Mouse (Mus musculus): ENCODE results near the gene Rere. TPM values are rescaled to one million over a fixed set of nuclear protein-coding genes. Genes with fewer than 3 reads are reported as not detected.

The Rere gene
- total RNA-seq, 1 experiment from 2014 or later, result 108 TPM

DNA sequence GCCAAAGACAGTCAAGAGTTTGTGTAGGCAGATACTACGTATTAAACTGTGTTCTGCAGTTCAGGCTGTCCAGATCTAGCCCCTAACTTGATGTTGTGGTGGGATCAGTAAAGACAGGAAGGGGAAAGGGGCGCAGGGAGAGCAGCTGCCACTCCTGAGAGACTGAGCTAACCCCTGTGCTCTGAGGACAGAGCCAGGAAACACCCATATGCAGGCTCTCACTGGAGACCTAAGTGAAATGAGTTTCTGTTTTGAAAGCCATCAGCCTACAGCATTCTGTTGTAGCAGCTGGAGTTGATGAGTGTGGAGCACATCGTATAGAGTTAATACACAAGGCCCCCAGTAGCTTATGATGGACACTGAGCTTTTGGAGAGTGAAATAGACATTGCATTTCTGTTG lies 101.1 kb downstream of the Rere start:
- no peak for DNase-seq

DNA sequence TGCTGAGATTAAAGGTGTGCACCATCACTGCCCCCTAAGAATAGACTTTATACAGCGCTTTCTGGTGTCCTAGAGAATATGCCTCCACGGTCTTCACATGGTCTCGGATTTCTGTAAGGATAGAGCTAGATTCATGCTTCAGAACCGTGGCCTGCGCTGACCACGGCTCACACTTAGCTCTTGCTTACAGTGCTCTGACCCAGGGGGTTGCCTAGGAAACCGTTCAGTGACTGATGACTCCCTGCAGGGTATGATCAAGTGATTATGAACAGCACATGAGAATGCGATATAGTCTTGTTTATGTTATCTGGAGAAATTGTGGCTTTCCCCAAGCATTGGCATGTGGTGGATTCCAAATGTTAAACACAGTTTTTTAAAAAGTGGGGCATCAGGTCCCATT lies 103.0 kb downstream of the Rere start:
- no peak for DNase-seq

- DNase-seq, result no peak
These were observed 103.5 kb downstream of the Rere start for GRCm38 (mm10) chr4:150384899-150385298.

GRCm38 (mm10) chr4:150388518-150388917 lies 107.1 kb downstream of the Rere start:
- DNase-seq, result no peak

DNA sequence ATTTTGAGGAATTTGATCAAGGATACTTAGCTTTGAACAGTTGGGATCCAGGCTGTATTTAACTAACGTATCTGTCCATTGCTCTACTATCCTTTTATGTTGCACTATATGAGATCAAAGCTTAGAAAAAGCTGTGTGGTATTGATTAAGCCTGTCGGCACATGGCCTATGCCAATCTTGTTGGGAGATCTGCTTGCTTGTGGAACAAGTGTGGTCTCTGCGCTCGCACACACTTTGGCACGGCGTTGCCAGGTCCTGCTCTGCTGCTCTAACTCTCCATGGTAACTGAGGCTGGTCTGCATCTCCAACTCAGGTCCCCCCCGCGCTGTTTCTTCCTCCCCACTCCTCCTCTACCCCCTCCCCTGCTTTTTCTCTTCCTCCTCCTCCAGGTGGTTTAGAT lies 112.2 kb downstream of the Rere start:
- no peak for DNase-seq

GRCm38 (mm10) chr4:150394091-150394490 lies 112.6 kb downstream of the Rere start:
- DNase-seq, result no peak

DNA sequence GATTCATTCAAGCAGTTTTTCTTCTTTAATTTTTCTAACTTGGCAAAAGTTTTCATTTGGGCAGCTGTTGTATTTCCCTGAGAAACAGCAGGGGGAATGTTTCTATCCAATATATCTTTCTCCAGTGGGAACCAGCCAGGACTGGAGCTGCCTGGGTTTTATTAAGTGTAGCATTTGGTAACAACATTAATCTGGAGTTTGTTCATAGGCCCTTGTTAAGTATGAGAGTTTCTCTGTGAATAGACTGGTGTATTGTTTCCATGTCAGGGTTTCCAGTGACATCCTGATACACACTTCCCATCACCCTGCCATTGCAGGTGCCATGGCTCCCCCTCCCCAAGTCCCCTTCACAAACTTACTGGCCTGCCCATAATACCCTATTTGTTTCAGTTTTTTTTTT lies 114.9 kb downstream of the Rere start:
- no peak for DNase-seq

- peak; percentile 23 for DNase-seq
These were observed 115.6 kb downstream of the Rere start for GRCm38 (mm10) chr4:150396826-150397620.

- DNase-seq, result no peak
These were observed 117.6 kb downstream of the Rere start for GRCm38 (mm10) chr4:150399032-150399431.

GRCm38 (mm10) chr4:150401830-150402607 lies 120.6 kb downstream of the Rere start:
- peak; percentile 71 for DNase-seq

DNA sequence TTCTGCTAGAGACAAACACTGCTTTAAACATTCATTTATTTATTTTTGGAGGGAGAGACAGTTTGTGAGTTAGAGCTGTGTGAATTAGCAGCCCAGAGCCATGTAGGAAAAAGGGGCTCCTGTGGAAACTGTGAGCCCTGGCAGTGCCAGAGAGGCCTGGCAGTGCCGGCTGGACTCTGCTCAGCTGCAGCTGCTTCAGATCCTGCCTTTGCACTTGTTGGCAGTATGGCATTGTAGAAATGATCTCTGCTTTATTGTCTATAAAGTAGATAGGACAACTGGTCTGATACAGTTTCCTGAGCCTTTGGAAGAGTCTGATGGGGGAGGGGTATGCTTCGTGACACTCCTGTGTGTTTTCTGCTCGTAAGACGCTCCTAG lies 121.2 kb downstream of the Rere start:
- no peak for DNase-seq

DNA sequence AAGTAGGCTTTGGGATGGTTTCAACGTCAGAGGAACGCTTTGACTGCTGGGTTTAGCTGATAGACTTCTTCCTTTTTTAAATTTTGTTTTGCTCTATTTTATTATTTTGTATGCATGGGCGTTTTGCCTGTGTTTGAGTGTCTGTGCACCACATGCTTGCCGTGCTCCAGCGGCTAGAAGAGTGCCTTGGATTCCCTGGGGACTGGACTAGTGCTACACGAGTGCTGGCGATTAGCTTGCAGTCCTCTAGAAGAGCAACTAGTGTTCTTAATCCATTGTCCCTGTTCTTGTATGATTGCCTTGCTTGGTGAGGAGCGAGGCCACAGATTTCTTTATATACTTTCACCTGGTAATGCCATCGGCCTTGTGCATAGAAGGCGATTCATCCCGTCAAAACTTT lies 122.5 kb downstream of the Rere start:
- no peak for DNase-seq

GRCm38 (mm10) chr4:150404583-150404982 lies 123.1 kb downstream of the Rere start:
- DNase-seq, result no peak

- DNase-seq, result no peak
These were observed 124.3 kb downstream of the Rere start for GRCm38 (mm10) chr4:150405786-150406185.

DNA sequence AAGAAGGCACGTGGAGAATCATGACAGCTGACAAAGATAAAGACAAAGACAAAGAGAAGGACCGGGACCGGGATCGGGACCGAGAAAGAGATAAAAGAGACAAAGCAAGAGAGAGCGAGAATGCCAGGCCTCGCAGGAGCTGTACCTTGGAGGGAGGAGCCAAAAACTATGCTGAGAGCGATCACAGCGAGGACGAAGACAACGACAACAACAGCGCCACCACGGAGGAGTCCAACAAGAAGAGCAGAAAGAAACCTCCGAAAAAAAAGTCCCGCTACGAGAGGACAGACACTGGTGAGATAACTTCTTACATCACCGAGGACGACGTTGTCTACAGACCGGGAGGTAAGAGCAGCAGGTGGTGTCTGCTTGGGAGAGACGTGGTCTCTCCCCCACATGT lies 124.9 kb downstream of the Rere start:
- no peak for DNase-seq

GRCm38 (mm10) chr4:150406821-150407220 lies 125.4 kb downstream of the Rere start:
- no peak for DNase-seq

DNA sequence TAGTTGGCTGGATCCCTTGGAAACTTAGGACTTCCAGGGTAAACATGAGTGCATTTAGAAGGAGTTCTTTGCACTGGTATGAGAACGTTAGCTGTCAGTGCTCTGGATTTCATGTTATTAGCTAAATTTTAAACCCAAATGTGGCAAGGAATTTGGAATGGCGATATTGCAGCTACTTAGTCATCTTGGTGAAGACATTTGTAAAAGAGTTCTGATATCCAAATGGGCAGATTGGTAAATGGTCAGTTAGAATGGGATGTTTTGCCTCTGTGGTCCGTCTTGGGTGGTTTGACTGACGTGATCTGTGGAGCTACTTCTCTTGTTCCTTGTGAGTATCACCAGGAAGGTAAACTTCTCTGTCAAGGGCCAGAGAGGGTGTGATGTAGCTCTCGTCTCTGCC lies 132.8 kb downstream of the Rere start:
- no peak for DNase-seq

DNA sequence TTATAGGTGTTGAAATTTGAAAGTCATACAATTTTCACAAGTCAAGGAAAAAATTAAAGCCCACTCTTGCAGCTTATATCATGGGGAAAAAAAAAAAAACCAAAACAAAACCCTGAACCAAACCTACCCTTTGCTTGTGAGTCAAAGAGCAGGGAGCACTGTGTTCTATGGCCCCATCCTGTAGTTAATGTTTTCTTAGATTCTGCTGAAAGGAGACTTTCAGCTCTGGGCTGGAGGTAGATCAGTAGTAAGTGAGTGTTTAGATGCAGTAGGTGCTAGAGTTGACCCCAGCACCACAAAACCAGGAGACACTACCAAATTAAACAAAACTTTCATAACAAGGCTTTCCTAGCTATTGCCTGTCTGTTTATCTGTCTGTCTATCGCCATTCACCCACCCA lies 133.3 kb downstream of the Rere start:
- no peak for DNase-seq

DNA sequence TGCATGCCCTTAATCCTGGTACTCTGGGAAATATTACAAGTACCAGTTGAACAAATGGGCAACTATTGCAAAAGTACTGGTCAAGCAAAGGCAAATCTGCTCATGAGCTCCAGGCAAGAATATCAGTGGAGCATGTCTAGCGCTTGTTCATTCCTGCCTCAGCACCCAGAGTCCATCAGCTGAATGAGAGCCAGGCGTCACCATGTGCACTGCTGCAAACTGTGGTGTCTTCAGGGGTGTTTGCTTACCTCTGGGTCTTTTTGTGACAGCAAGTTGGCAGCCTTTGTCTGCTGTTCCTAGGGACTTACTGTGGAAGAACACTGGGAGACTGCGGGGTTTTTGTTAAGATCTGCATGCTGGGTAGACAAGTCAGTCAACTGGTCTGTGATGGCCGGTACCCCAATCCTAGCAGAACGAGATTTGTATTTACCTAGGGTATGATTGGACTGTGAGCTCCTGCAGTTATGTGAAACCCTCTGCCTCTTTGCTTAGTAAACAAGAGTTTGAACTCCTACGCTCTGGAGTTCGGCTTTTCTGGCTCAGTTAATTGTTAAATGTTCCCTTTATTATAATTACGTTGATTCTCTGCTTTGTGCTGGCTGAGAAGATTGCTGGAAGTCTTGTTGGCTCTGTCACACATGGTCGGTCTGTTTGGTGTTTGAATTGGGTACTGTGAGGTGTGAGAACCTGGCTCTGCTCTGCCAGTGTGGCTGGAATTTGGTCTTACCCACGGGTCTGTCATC lies 134.0 kb downstream of the Rere start:
- no peak for DNase-seq

DNA sequence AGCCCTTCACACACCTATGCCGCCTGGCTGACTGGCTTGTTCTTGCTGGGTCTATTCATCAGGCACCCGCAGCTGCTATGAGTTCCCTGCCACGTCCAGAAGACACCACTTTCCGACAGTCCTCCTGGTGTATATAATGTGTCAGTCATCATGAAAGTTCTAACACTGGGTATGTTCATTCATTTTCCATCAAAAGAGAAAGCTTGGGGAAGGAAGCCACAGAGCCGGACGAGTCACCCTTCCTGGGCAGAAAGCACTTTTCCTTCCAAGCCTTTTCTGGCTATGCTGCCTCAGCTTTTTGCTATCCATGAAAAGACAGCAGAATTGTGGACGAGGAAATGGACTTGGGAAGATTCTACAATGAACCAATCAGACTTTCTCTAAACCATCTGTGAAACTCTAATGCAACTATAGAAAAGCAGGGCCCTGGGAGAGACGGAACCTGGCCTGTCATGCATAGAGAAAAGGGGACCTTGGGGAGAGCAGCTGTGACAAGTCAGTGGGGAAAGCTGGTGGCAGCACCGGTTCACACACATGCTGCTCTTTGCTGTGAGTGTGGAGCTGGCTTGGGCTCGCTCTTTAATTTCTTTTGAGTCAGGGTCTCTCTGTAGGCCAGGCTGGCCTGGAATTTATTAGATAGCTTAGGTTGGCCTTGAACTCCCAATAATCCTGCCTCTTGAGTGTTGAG lies 139.3 kb downstream of the Rere start:
- no peak for DNase-seq

DNA sequence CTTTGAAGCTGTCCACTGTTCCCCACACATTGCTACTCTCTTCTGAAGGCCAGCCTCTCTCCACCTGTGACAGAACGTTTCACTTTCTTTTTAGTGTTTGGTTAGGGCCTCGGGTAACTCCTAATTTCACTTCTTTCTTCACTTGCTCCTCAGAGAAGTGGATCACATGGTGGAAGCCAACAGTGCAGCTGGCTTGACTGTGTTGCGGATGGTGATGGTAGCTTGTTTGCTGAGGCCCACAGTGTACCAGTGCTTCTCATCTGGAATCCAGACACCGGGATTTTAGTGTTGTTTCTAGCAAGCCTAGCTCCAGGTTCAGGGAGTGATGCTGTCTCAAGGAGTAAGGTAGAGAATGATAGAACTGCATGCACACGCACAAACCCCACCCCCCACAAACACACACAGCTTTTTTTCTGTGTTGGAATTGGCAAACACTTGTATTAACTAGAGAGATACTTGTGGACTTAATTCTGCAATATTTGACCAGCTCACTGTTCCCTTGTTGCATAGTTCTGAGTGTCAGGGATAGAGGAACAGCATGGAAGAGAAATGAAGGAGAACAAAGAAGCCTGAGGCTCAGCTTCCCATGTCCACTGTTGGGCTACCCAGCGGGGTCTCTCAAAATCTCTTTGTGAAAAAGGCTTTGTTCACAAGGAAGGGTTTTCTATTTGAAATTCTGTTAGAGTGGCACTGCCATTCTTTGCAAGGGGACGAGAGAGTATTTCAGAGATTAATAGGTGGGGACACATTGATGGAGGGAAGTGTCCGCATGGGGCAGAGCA lies 144.8 kb downstream of the Rere start:
- DNase-seq, result no peak
